Mouse (Mus musculus): ENCODE measurements at regions not wholly inside any gene's neighbourhood (a gene's known extent, or its start where the extent isn't known, plus 50 kb on each side); places are given as distances from the start of the nearest gene placed in this dataset.

- DNase-seq (ENCODE audit: extremely low spot score): no peak
Measured at GRCm38 (mm10) chr11:48605223-48605824, 194.8 kb upstream of the Rack1 start.

DNA sequence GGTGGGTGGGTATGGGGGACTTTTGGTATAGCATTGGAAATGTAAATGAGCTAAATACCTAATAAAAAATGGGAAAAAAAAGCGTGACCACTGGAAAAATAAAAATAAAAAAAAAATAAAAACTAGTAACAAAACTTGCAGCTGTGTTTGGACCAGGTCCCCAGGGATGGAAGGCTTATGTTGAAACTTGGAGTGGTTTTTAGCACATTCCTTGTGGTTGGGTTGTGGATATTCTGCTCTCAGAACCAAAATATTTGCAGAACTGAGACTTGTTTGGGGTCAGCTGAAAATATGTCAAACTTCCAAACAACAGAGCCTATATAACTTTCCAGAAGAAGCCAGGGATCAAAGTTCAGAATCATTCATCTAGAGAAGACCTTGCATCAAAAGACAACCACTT, 199.0 kb upstream of the Rack1 start:
- DNase-seq (ENCODE audit: extremely low spot score): no peak

- no peak for DNase-seq (ENCODE audit: extremely low spot score)
Measured at GRCm38 (mm10) chr11:48599573-48600127, 200.5 kb upstream of the Rack1 start.

GRCm38 (mm10) chr11:48599033-48599432, 201.1 kb upstream of the Rack1 start:
- no peak for DNase-seq (ENCODE audit: extremely low spot score)

GRCm38 (mm10) chr11:48594429-48594828, 205.7 kb upstream of the Rack1 start:
- no peak for DNase-seq (ENCODE audit: extremely low spot score)

DNA sequence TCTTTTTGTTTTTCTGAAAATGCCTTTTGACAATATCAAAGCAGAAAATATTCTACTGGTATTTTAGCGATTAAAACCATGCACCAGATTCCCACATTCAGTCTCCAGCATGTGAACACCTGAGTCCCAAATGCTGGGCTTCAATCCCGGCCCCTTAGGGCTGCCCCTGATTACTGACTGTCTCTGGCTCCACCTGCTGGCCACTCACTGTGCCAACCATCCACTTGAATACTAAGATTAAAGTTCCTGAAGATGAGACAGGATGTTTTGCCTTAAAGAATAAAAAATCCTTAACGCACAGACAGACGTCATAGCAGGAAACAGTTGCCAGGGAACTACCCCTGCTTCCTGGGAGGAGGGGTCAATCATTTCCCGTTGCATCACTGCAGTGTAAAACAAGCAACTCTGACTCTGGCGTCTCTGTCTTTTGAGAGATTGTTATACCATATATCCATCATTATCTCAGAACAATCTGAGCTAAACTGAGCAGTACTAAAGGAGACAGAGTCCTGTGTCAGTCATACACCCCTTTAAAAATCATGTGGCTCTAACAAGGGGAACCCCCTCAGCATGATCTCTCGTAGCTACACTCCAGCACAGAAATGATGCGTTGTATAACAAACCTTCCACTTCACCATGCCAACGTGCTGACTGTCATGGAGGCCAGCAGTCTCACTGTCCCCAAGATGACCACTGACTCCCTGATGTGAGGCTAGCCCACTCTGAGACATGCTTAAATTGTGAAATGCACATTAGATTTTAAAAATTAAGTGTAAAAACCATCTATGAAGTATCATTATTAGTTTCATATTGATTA, 211.1 kb upstream of the Rack1 start:
- peak; percentile 53 for DNase-seq (ENCODE audit: extremely low spot score)

- DNase-seq (ENCODE audit: extremely low spot score): no peak
Measured at GRCm38 (mm10) chr11:48568769-48569168, 231.4 kb upstream of the Rack1 start.

GRCm38 (mm10) chr11:48567583-48568562, 232.3 kb upstream of the Rack1 start:
- DNase-seq (ENCODE audit: extremely low spot score): no peak

- no peak for DNase-seq (ENCODE audit: extremely low spot score)
Measured at GRCm38 (mm10) chr11:48558053-48558452, 242.1 kb upstream of the Rack1 start.

GRCm38 (mm10) chr11:48552006-48552405, 248.1 kb upstream of the Rack1 start:
- no peak for DNase-seq (ENCODE audit: extremely low spot score)

- DNase-seq (ENCODE audit: extremely low spot score): no peak
Measured at GRCm38 (mm10) chr11:48551201-48551600, 248.9 kb upstream of the Rack1 start.

DNA sequence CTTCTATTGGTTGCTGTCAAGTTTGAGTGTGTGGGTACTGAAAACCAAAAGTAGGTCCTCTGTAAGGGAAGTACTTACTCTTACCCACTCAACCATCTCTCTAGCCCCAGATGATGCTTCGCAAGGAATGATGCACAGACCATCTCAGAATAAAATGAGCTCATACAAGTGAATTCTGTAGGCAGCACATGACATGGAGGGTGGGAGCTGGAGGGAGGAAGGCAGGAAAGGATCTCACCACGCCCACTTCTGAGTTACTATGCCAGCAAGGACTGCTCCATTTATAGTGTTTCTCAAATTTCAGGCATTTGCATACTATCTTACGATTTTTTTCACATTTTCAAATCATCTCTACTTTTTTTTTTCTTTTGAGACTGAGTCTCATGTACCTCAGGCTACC, 273.8 kb upstream of the Rack1 start:
- no peak for DNase-seq (ENCODE audit: extremely low spot score)

- DNase-seq (ENCODE audit: extremely low spot score): no peak
Measured at GRCm38 (mm10) chr11:48525517-48525916, 274.6 kb upstream of the Rack1 start.

GRCm38 (mm10) chr11:48506886-48507285, 293.2 kb upstream of the Rack1 start:
- DNase-seq (ENCODE audit: extremely low spot score): no peak

DNA sequence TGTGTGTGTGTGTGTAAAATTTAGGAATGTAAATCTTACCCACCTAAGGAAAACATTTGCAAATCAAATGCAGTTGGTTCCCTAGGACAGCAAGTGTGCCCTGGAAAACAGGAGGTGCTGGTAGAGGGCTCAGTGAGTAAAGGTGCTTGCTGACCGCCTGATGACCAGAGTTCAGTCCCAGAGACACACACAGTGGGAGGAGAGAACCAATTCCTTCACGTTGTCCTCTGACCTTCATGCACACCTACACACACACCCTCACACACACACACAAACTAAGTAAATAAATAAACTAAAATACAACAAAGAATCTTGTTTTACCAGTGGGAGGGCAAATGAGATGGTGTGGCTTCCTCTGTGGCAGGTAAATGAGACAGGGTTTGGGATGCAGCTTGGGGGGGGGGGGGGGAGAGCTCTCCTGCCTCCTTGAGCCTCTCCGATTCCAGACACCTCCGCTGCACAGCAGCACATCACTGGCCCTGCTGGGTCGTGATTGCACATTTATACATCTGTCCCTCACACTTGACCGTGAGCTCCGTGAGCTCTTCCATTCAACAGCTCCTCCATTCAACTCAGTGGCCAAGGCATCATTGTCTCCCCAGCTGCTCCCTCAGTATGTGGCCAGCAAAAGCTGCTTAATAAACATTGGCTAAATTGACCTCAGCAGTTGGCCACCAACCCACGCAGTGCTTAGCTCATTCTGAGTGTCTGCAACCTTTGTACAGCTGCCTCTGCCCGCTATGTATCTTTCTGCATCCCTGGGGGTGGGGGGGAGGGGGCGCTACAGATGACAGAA, 297.9 kb upstream of the Rack1 start:
- no peak for DNase-seq (ENCODE audit: extremely low spot score)

DNA sequence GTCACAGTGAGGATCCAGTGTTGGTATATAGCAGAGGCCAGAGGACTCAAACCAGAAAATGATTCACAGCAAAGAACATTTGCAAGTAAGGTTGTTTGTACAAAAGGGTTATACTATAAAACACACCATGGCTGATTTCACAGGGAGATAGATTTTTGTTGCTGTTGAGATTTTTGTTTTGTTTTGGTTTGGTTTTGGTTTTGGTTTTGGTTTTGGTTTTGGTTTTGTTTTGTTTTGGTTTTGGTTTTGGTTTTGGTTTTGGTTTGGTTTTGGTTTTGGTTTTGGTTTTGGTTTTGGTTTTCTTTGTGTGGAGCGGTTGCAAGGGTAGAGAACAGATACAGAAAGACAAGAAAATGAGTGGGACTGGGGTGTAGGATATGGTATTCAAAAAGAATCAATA, 301.1 kb upstream of the Rack1 start:
- DNase-seq (ENCODE audit: extremely low spot score): no peak

DNA sequence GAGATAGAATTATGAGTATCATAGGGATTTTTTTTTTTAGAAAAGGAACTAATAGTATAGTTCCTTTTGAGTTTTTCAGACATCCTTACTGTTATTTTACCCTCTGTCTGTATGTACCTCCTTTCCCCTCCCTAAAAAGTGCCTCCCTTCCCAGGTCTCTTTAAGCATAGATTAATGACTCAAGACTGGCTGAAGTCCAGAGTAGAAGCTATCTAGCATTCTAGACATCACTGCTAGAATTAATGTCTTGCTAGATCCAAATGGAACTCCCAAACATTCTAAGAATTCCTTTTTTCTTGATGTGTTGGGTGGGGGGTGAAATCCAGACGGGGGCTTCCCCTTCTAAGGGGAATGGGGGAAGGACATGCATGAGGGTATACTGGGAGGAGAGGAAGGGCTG, 311.8 kb upstream of the Rack1 start:
- DNase-seq (ENCODE audit: extremely low spot score): no peak

DNA sequence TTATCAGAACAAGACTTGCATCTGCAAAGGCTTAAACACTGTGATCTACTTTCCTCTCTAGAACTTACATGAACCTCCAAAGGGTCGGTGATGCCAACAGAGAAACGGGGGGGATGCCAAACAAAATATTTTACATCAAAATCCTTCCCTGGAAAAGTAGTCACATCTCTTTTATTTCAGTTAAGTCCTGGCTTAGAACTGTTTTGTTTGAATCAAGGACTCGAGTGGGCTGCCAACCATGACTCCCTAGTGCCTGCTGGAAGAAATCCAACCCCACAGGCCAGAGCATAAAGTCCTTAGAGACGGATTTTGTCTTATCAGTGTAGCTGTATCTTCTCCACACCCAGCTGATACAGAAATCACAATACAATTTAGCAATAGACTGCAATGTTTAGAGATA, 336.1 kb upstream of the Rack1 start:
- DNase-seq (ENCODE audit: extremely low spot score): no peak

DNA sequence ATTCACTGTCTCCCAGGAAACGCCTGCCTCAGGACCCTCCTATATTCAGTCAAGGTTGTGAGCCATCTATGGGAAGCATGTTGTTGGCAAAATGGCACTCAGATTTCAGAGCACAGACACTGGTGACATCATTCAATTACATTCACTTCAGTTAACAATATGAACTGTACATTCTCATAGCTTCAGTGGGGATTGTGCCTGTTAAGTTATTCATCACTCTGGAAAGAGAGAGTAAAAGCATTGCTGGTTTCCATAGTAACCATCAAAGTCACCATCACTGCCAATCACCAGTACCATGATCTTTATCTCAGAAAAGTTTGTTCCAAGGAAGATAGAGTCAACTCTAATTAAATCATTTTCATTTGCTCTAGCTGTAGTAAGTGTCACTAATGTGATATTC, 350.2 kb upstream of the Rack1 start:
- no peak for DNase-seq (ENCODE audit: extremely low spot score)

DNA sequence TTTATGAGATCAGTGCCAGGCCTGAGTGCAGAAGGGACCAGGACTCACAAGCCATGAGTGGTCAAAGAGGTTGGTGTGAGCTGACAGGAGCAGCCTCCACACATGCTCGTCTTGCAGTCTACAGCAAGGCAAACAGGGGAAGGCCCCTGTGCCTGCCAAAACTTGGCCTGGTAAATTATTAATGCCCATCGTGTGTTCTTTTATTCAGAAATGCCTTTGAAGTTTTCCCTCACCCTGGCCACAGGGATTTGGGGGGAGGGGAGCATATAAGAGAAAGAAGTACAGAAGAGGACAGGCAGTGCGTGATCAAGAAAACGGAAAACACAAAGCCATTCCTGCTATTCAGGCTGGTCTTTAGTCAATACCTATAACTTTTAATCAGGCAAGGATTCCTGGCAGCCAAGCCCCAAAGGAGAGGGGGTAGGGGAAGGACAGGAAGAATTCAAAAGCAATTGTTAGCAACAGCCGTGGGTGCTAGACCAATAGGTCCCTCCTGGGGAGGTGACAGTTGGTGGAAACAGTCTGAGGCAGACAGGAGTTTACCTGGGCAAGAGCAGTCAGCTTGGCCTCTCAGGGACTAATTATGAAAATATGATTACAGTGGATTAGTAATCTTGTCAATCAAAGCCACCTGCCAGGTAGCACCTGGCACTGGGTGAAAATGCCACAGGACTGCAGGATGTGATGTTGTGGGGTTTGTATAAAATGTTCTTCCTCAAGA, 357.4 kb upstream of the Rack1 start:
- DNase-seq (ENCODE audit: extremely low spot score): no peak

DNA sequence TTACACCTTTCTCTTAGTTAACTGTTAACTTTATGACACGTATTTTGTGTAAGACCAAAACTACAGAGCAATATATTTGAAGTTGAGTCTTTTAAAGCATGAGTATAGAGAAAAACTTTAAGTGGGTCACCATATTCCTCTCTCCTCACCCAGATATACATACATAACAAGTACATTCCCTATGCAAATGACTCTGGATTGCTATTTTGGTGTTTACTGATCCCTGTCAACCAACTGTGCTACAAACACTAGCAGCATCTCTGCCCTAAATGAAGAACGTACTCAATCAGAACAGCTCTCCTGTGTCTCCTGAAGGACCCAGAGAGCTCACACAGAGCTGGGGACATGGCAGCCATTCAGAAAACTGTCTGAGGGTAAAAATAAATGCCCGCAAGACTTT, 363.4 kb upstream of the Rack1 start:
- DNase-seq (ENCODE audit: extremely low spot score): no peak
